Mouse (Mus musculus) forebrain, postnatal 0 days (tissue): Measurements from ENCODE around the gene Hmgb1. TPM values are rescaled to one million over a fixed set of nuclear protein-coding genes. Genes with fewer than 3 reads are reported as not detected.

ENCODE experiments used
- ATAC-seq: fragments of 200-750 bp; cut with Nextera tagmentation; 2 replicates; pipeline ENCODE4 v1.8.0; 2017; ENCODE audit warnings: mild to moderate bottlenecking, moderate library complexity
- DNase-seq: peaks from one replicate; pipeline ENCODE4 v3.0.0-alpha.2; 2015
- H3K27ac ChIP-seq: fragments of 300-500 bp; sonication (generic); 2 replicates; pipeline ENCODE4 v1.5.1; 2014; ENCODE audit warnings: low read depth, mild to moderate bottlenecking, antibody characterized with exemption, low read length, moderate library complexity, mixed read lengths
- H3K27me3 ChIP-seq: fragments of 300-500 bp; sonication (generic); 2 replicates; pipeline ENCODE4 v1.6.1; 2014; ENCODE audit warnings: mild to moderate bottlenecking, low read length, mixed read lengths; ENCODE audit not compliant: insufficient read depth
- H3K36me3 ChIP-seq: fragments of 300-500 bp; sonication (generic); 2 replicates; pipeline ENCODE4 v1.6.1; 2014; ENCODE audit warnings: mild to moderate bottlenecking, moderate library complexity; ENCODE audit not compliant: insufficient read depth
- H3K4me1 ChIP-seq: fragments of 300-500 bp; sonication (generic); 2 replicates; pipeline ENCODE4 v1.6.1; 2014; ENCODE audit warnings: antibody characterized with exemption; ENCODE audit not compliant: insufficient read depth
- H3K4me2 ChIP-seq: fragments of 300-500 bp; sonication (generic); 2 replicates; pipeline ENCODE4 v1.6.1; 2014; ENCODE audit warnings: low read depth, mild to moderate bottlenecking, moderate library complexity
- H3K4me3 ChIP-seq: fragments of 300-500 bp; sonication (generic); 2 replicates; pipeline ENCODE4 v1.5.1; 2014; ENCODE audit warnings: low read depth, low read length, mixed read lengths
- H3K9ac ChIP-seq: fragments of 300-500 bp; sonication (generic); 2 replicates; pipeline ENCODE4 v1.6.1; 2014; ENCODE audit warnings: mild to moderate bottlenecking
- H3K9me3 ChIP-seq: fragments of 300-500 bp; sonication (generic); 2 replicates; pipeline ENCODE4 v1.6.1; 2016; ENCODE audit warnings: low read length
- CTCF ChIP-seq: sonication (generic); IDR thresholded peaks from 2 replicates; pipeline ENCODE4 v1.5.1; 2016; ENCODE audit warnings: antibody characterized with exemption, control low read depth, low read depth
- WGBS: fragments of 180-500 bp; shearing (Covaris S2); extraction: QIAGEN DNeasy Blood & Tissue Kit; methylation state at CpG from one replicate; pipeline ENCODE4 v1.1.7; 2014; 5-methylcytosine and 5-hydroxymethylcytosine counted together
- polyA plus RNA-seq: library from polyadenylated mRNA; unstranded; fragments of >200 nt; fragmentation: Nextera tagmentation; extraction: Ambion mirVana; gene quantifications from 2 replicates; pipeline ENCODE4 v1.2.1, GENCODE M21; 2015
- total RNA-seq: library from RNA; depleted of rRNA; stranded (reverse); fragments of >200 nt; gene quantifications from 2 replicates; pipeline ENCODE4 v1.2.3, GENCODE M21; 2014

Gene Hmgb1
- total and polyA plus RNA-seq, 2 experiments from 2014 or later = 446 to 892 TPM

GRCm38 (mm10) chr5:149107566-149107965 lies 76.7 kb downstream of the Hmgb1 start:
- 61% methylated on average over 3 of the region's 3 CpGs for WGBS

GRCm38 (mm10) chr5:149104096-149104725 lies 80.1 kb downstream of the Hmgb1 start:
- no peak for ATAC-seq
- no peak for DNase-seq
- TF ChIP-seq CTCF = no peak
- Histone ChIP-seq H3K27ac (no peak overlapping the region), H3K4me1 (no peaks in the 10 kb centered on the region), H3K4me3 (no peak overlapping the region), H3K36me3 (no peaks in the 10 kb centered on the region), H3K9me3 (no peaks in the 10 kb centered on the region), H3K9ac (no peak overlapping the region), H3K27me3 (no peaks in the 10 kb centered on the region), H3K4me2 (no peak overlapping the region)
- WGBS = 88% methylated on average over 8 of the region's 8 CpGs

More at GRCm38 (mm10) chr5:149107566-149107965, 76.7 kb downstream of the Hmgb1 start:
- no peaks in the 10 kb centered on the region for H3K9me3 ChIP-seq
- no peaks in the 10 kb centered on the region for H3K27me3 ChIP-seq
- no peak for DNase-seq
- H3K4me1 ChIP-seq = no peaks in the 10 kb centered on the region
- H3K4me2 ChIP-seq = no peak overlapping the region
- H3K36me3 ChIP-seq = no peaks in the 10 kb centered on the region
- no peak overlapping the region for H3K4me3 ChIP-seq
- TF ChIP-seq CTCF = no peak
- H3K27ac ChIP-seq = no peak overlapping the region
- ATAC-seq = no peak
- no peak overlapping the region for H3K9ac ChIP-seq

- WGBS = 84% methylated on average over 6 of the region's 6 CpGs
- Histone ChIP-seq H3K9ac (no peak overlapping the region), H3K4me2 (no peak overlapping the region), H3K4me3 (no peak overlapping the region), H3K27ac (no peak overlapping the region), H3K9me3 (no peaks in the 10 kb centered on the region), H3K27me3 (no peaks in the 10 kb centered on the region), H3K36me3 (no peaks in the 10 kb centered on the region), H3K4me1 (no peaks in the 10 kb centered on the region)
- no peak for TF ChIP-seq CTCF
- no peak for ATAC-seq
- no peak for DNase-seq
These were observed 82.4 kb downstream of the Hmgb1 start for GRCm38 (mm10) chr5:149101869-149102268.

- Histone ChIP-seq H3K36me3 (no peaks in the 10 kb centered on the region), H3K27me3 (no peaks in the 10 kb centered on the region), H3K27ac (no peak overlapping the region), H3K4me1 (no peaks in the 10 kb centered on the region), H3K9me3 (no peaks in the 10 kb centered on the region), H3K4me2 (no peak overlapping the region), H3K4me3 (no peak overlapping the region), H3K9ac (no peak overlapping the region)
- ATAC-seq (no peak), DNase-seq (no peak)
- 77% methylated on average over 3 of the region's 3 CpGs for WGBS
- TF ChIP-seq CTCF = no peak
These were observed 84.2 kb downstream of the Hmgb1 start for GRCm38 (mm10) chr5:149100091-149100490.

- H3K9me3 ChIP-seq = no peaks in the 10 kb centered on the region
- no peak overlapping the region for H3K4me3 ChIP-seq
- H3K4me2 ChIP-seq = no peak overlapping the region
- no peaks in the 10 kb centered on the region for H3K36me3 ChIP-seq
- no peaks in the 10 kb centered on the region for H3K27me3 ChIP-seq
- TF ChIP-seq CTCF = no peak
- ATAC-seq = no peak
- H3K4me1 ChIP-seq = no peaks in the 10 kb centered on the region
- no peak for DNase-seq
- no peak overlapping the region for H3K9ac ChIP-seq
- 89% methylated on average over 1 of the region's 1 CpGs for WGBS
- no peak overlapping the region for H3K27ac ChIP-seq
These were observed 85.3 kb downstream of the Hmgb1 start for GRCm38 (mm10) chr5:149099009-149099408.

GRCm38 (mm10) chr5:149097841-149098240 lies 86.4 kb downstream of the Hmgb1 start:
- no peaks in the 10 kb centered on the region for H3K9me3 ChIP-seq
- H3K36me3 ChIP-seq = no peaks in the 10 kb centered on the region
- H3K27ac ChIP-seq = no peak overlapping the region
- no peaks in the 10 kb centered on the region for H3K4me1 ChIP-seq
- no peak overlapping the region for H3K4me3 ChIP-seq
- no peak overlapping the region for H3K9ac ChIP-seq
- H3K4me2 ChIP-seq = no peak overlapping the region
- TF ChIP-seq CTCF = no peak
- ATAC-seq (no peak), DNase-seq (no peak)
- WGBS = 93% methylated on average over 5 of the region's 5 CpGs
- H3K27me3 ChIP-seq = no peaks in the 10 kb centered on the region

GRCm38 (mm10) chr5:149096284-149096683 lies 88.0 kb downstream of the Hmgb1 start:
- no peaks in the 10 kb centered on the region for H3K9me3 ChIP-seq
- H3K27me3 ChIP-seq = no peaks in the 10 kb centered on the region
- DNase-seq (no peak), ATAC-seq (no peak)
- no peaks in the 10 kb centered on the region for H3K4me1 ChIP-seq
- no peak for TF ChIP-seq CTCF
- H3K4me3 ChIP-seq = no peak overlapping the region
- no peak overlapping the region for H3K27ac ChIP-seq
- H3K36me3 ChIP-seq = no peaks in the 10 kb centered on the region
- WGBS = 77% methylated on average over 11 of the region's 11 CpGs
- H3K4me2 ChIP-seq = no peak overlapping the region
- H3K9ac ChIP-seq = no peak overlapping the region
